Mouse (Mus musculus) G1E (cell line): Measurements from ENCODE around the gene Mfge8. TPM values are rescaled to one million over a fixed set of nuclear protein-coding genes. Genes with fewer than 3 reads are reported as not detected.

ENCODE experiments used
- ATAC-seq: 2 replicates; pipeline ENCODE4 v1.8.0; 2016; ENCODE audit warnings: mild to moderate bottlenecking; ENCODE audit not compliant: insufficient number of reproducible peaks, poor library complexity, low FRiP score, severe bottlenecking; ENCODE audit errors: extremely low read depth
- DNase-seq: peaks from one replicate; pipeline ENCODE4 v3.0.0; 2012; ENCODE audit warnings: low spot score
- H3K27me3 ChIP-seq: 2 replicates; pipeline ENCODE4 v1.6.1; 2012; ENCODE audit warnings: mild to moderate bottlenecking, low read length, inconsistent platforms; ENCODE audit not compliant: insufficient read depth
- H3K36me3 ChIP-seq: replicated peaks from 2 replicates; pipeline ENCODE3; 2012; ENCODE audit warnings: mild to moderate bottlenecking, inconsistent platforms
- H3K4me1 ChIP-seq: 2 replicates; pipeline ENCODE4 v1.6.1; 2012; ENCODE audit warnings: low read depth, low read length, inconsistent platforms, mixed read lengths; ENCODE audit not compliant: insufficient read depth
- H3K4me3 ChIP-seq: 2 replicates; pipeline ENCODE4 v1.5.1; 2012; ENCODE audit warnings: low read depth, mild to moderate bottlenecking, inconsistent platforms, low read length, moderate library complexity, mixed read lengths
- H3K9me3 ChIP-seq: replicated peaks from 2 replicates; pipeline ENCODE4 v1.6.1; 2012; ENCODE audit warnings: inconsistent platforms
- CTCF ChIP-seq: IDR thresholded peaks from 2 replicates; pipeline ENCODE4 v1.5.1; 2012; ENCODE audit warnings: low read depth, low read length, inconsistent platforms, mixed read lengths
- GATA1 ChIP-seq: IDR thresholded peaks from 2 replicates; pipeline ENCODE4 v1.6.1; 2012; ENCODE audit warnings: borderline replicate concordance, low read length, inconsistent platforms, mixed read lengths
- GATA2 ChIP-seq: IDR thresholded peaks from 2 replicates; pipeline ENCODE4 v1.6.1; 2012; ENCODE audit warnings: low read depth, low read length, inconsistent platforms, borderline replicate concordance
- POLR2AphosphoS5 ChIP-seq: IDR thresholded peaks from 2 replicates; pipeline ENCODE4 v1.6.1; 2012; ENCODE audit warnings: low read depth, low read length, inconsistent platforms; ENCODE audit not compliant: insufficient replicate concordance
- TAL1 ChIP-seq: conservative IDR thresholded peaks from 2 replicates; pipeline ENCODE4 v1.6.1; 2012; ENCODE audit warnings: low read depth, low read length, inconsistent platforms, mixed read lengths
- polyA plus RNA-seq: library from polyadenylated mRNA; stranded (reverse); fragments of >175 nt; gene quantifications from 2 replicates; pipeline ENCODE4 v1.2.3, GENCODE M21; 2012
- total RNA-seq, 2 experiments: library from RNA; stranded (forward) in 1 of 2; stranded (reverse) in 1 of 2; fragments of 200-1000 nt in 1 of 2; fragments of >200 nt in 1 of 2; fragmentation: Nextera tagmentation in 1 of 2; gene quantifications; 2 replicates each; pipeline ENCODE4 v1.2.3; 2014 to 2017

Mfge8 gene
- total and polyA plus RNA-seq, 3 experiments, result 1.9 to 14.5 TPM; not detected in 1

- no peak overlapping the region for H3K4me3 ChIP-seq
- no peaks in the 10 kb centered on the region for H3K9me3 ChIP-seq
- DNase-seq, result no peak
- TF ChIP-seq POLR2AphosphoS5, result no peak
- TF ChIP-seq TAL1, result no peak
- TF ChIP-seq CTCF, result no peak
- no peak for TF ChIP-seq GATA1
- TF ChIP-seq GATA2, result no peak
- peaks cover 30% of the 10 kb centered on the region for H3K27me3 ChIP-seq
- 0 out of 2 replicates have a peak, but pooled peaks have one; percentile 9 for ATAC-seq
- H3K4me1 ChIP-seq, result peaks cover 17% of the 10 kb centered on the region
- no peaks in the 10 kb centered on the region for H3K36me3 ChIP-seq
Observed at GRCm38 (mm10) chr7:79149522-79149921, 662 bp upstream of the Mfge8 start.

DNA sequence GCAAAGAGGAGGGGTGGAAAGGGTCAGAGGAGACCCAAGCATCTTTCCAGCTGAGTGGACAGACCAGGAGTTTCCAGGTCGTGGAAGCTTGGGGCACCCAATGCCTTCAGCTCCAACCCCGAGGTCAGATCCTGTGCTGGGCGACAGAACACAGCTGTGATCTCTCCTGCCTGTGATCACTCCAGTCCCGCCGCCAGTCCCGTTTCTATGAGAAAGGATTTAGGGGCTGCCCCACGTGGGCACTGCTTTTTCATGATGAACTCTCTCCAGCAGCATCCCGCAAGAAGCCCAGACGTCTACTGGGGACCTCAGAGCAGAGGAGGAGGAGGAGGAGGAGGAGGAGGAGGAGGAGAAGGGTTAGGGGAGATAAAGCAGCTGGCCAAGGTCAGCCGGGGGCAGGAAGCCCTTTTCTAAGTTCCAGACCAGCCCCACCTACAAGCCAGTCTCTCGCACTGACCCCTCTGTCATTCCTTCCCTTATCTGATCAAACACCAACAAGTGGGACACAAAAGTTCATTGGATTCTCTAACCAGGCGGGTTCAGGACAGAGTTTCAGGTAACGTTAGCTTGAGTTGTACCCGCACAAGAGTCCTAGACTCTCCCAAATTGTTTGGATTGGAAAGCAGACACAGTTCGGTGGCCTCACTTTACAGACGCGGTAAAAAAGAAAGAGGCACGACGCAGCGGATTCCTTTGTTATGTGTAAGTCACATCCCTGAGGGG is 768 bp downstream of the Mfge8 start:
- H3K9me3 ChIP-seq, result no peaks in the 10 kb centered on the region
- peaks cover 28% of the 10 kb centered on the region for H3K27me3 ChIP-seq
- TF ChIP-seq POLR2AphosphoS5 (no peak), GATA2 (no peak), CTCF (no peak)
- no peak for ATAC-seq
- H3K4me3 ChIP-seq, result peak overlapping the region; percentile 73; the same call in 1 of the 2 replicates
- DNase-seq, result no peak
- H3K36me3 ChIP-seq, result no peaks in the 10 kb centered on the region
- H3K4me1 ChIP-seq, result peaks cover 17% of the 10 kb centered on the region

- DNase-seq (no peak), ATAC-seq (no peak)
- no peak for TF ChIP-seq CTCF
- TF ChIP-seq TAL1, result no peak
- no peak for TF ChIP-seq POLR2AphosphoS5
- no peaks in the 10 kb centered on the region for H3K9me3 ChIP-seq
- peaks cover 17% of the 10 kb centered on the region for H3K4me1 ChIP-seq
- H3K36me3 ChIP-seq, result no peaks in the 10 kb centered on the region
- H3K27me3 ChIP-seq, result peaks cover 32% of the 10 kb centered on the region
- H3K4me3 ChIP-seq, result no peak overlapping the region
Observed at GRCm38 (mm10) chr7:79147011-79147837, 1.6 kb downstream of the Mfge8 start.

DNA sequence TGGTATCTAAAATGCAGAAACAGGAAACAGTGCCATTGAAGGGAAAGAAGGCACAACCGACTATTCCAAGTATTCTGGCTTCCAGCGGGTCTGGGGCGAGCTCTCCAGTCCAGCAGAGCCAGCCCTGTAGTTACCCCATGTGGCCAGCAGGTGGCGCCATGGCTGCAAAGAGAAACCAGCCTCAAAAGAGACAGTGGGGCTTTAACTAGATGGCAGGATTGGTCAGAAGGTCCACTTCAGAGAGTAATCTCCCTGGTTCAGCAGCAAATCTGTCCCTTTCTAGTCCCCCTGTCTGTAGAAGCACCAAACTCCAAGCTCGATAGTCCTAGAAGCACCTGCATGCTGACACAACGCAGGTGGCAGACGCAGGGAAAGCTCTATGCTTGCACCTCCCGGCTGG is 8.0 kb downstream of the Mfge8 start:
- H3K27me3 ChIP-seq, result peaks cover 23% of the 10 kb centered on the region
- DNase-seq (peak; percentile 34), ATAC-seq (0 out of 2 replicates have a peak, but pooled peaks have one; percentile 34)
- H3K4me1 ChIP-seq, result 0 out of 2 replicates have a peak, but pooled peaks cover 4% of the 10 kb centered on the region
- H3K36me3 ChIP-seq, result no peaks in the 10 kb centered on the region
- H3K9me3 ChIP-seq, result no peaks in the 10 kb centered on the region
- H3K4me3 ChIP-seq, result no peak overlapping the region
- no peak for TF ChIP-seq POLR2AphosphoS5
- peak; percentile 78 for TF ChIP-seq CTCF

DNA sequence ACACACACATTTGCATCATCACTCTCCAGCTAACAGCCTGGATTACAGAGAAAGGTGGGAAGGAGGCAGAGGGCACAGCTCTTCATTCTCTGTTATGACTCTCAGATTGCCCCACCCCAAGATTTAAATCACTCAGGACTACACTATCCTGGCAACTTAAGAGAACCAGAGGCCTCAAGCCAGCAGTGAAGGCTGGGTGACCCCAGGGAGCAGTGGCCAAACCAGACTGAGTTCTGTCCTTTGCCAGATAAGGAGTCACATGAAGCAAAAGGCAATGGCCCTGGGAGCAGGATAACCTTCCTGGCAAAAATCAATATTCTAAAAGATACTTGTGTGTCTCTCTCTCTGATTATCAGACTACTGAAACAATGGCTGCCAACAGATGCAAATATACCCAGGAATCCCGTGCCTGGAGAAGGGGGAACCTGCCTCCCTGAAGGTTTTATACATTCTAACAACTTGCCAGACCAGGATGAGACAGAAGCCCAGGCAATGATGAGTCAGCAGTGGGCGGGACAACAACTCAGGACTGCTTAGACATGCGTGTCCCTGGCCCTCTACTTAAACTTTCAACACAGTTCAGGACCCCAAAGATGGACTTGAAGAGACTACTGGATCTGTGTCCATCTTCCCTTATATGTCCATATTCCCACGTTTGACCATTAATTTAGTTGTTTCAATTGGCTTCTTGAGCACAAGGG is 8.8 kb downstream of the Mfge8 start:
- Histone ChIP-seq H3K4me1 (0 out of 2 replicates have a peak, but pooled peaks cover 4% of the 10 kb centered on the region), H3K9me3 (no peaks in the 10 kb centered on the region), H3K4me3 (no peak overlapping the region), H3K36me3 (no peaks in the 10 kb centered on the region), H3K27me3 (peaks cover 20% of the 10 kb centered on the region)
- TF ChIP-seq TAL1, result no peak
- no peak for TF ChIP-seq GATA1
- TF ChIP-seq CTCF, result no peak
- no peak for TF ChIP-seq POLR2AphosphoS5
- TF ChIP-seq GATA2, result no peak
- ATAC-seq (no peak), DNase-seq (no peak)

DNA sequence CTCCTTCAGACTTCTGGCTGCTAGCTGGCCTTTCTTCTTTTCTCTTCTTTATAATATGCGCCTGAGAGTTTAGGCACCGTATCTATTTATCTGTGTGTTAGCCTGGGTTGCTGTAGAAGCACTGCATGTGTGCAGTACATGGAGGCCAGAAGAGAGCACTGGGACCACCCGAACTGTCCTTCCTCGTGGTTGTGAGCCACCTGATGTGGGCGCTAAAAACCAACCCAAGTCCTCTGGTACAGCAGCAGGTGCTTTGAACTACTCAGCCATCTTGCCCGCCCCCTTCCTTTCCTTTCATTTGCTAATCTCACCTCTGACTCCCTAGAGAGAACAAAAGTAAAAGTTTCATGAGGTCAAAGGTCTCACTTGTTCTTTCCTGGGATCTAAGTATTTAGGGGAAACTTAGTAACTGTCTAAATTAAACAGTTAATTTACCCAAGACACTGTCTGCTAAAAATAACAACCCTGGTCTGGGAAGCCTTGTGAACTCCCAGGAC is 9.5 kb downstream of the Mfge8 start:
- Histone ChIP-seq H3K9me3 (no peaks in the 10 kb centered on the region), H3K36me3 (no peaks in the 10 kb centered on the region), H3K4me3 (no peak overlapping the region), H3K27me3 (peaks cover 18% of the 10 kb centered on the region), H3K4me1 (0 out of 2 replicates have a peak, but pooled peaks cover 4% of the 10 kb centered on the region)
- TF ChIP-seq GATA2 (no peak), CTCF (no peak), GATA1 (no peak), TAL1 (no peak), POLR2AphosphoS5 (no peak)
- DNase-seq (no peak), ATAC-seq (no peak)
